Mouse (Mus musculus) C2C12 (cell line): ENCODE measurements around the gene Kif14. TPM values are rescaled to one million over a fixed set of nuclear protein-coding genes. Genes with fewer than 3 reads are reported as not detected.
A peak's percentile ranks its signal among the peaks of the same experiment; 100 is the strongest.

ENCODE experiments used
- H3K27me3 ChIP-seq: one replicate; pipeline ENCODE4 v1.6.1; 2011; ENCODE audit not compliant: control insufficient read depth, insufficient read depth, insufficient read length
- H3K36me3 ChIP-seq: one replicate; pipeline ENCODE4 v1.6.1; 2011; ENCODE audit not compliant: control insufficient read depth, insufficient read depth
- H3K4me3 ChIP-seq: one replicate; pipeline ENCODE4 v1.5.1; 2011; ENCODE audit warnings: mild to moderate bottlenecking, control low read depth; ENCODE audit not compliant: poor library complexity, insufficient read depth, severe bottlenecking
- H3K79me2 ChIP-seq: one replicate; pipeline ENCODE4 v1.6.1; 2011; ENCODE audit not compliant: control insufficient read depth, insufficient read depth
- H3K79me3 ChIP-seq: one replicate; pipeline ENCODE4 v1.6.1; 2011; ENCODE audit warnings: low read depth, control low read depth
- H3ac ChIP-seq: one replicate; pipeline ENCODE3; 2011; ENCODE audit warnings: low read depth; ENCODE audit not compliant: control insufficient read depth, insufficient read length
- CEBPB ChIP-seq: IDR thresholded peaks from one replicate; pipeline ENCODE4 v1.6.1; 2011; ENCODE audit warnings: low read depth, mild to moderate bottlenecking, control low read depth, moderate library complexity
- CTCF ChIP-seq: IDR thresholded peaks from one replicate; pipeline ENCODE4 v1.5.1; 2011; ENCODE audit not compliant: control insufficient read depth, insufficient read depth, insufficient read length
- FOSL1 ChIP-seq: IDR thresholded peaks from one replicate; pipeline ENCODE4 v1.8.0; 2011; ENCODE audit warnings: mild to moderate bottlenecking, low read length; ENCODE audit not compliant: poor library complexity, insufficient read depth, severe bottlenecking
- MAX ChIP-seq: IDR thresholded peaks from one replicate; pipeline ENCODE4 v1.6.1; 2011; ENCODE audit warnings: mild to moderate bottlenecking, control low read depth
- MYOD1 ChIP-seq: IDR thresholded peaks from one replicate; pipeline ENCODE4 v1.6.1; 2011; ENCODE audit warnings: low read depth; ENCODE audit not compliant: control insufficient read depth, insufficient read length
- MYOG ChIP-seq: IDR thresholded peaks from one replicate; pipeline ENCODE4 v1.6.1; 2011; ENCODE audit not compliant: control insufficient read depth, insufficient read length; ENCODE audit errors: extremely low read depth
- USF1 ChIP-seq: IDR thresholded peaks from one replicate; pipeline ENCODE4 v1.6.1; 2011; ENCODE audit warnings: low read depth, mild to moderate bottlenecking, control low read depth, moderate library complexity
- polyA plus RNA-seq: library from polyadenylated mRNA; unstranded; fragments of >200 nt; fragmentation: generic; extraction: Trizol; gene quantifications from one replicate; pipeline ENCODE4 v1.2.1, GENCODE M21; 2012; ENCODE audit warnings: missing spikeins

Kif14 gene
- polyA plus RNA-seq, 1 experiment, result 2.8 TPM

- Histone ChIP-seq H3K4me3 (no peak overlapping the region), H3K79me2 (no peaks in the 10 kb centered on the region), H3K36me3 (no peaks in the 10 kb centered on the region), H3K27me3 (no peaks in the 10 kb centered on the region), H3K79me3 (no peaks in the 10 kb centered on the region), H3ac (no peak overlapping the region)
- TF ChIP-seq MAX (no peak), CEBPB (no peak), FOSL1 (no peak), MYOD1 (no peak), MYOG (no peak), CTCF (no peak), USF1 (no peak)
Measured at GRCm38 (mm10) chr1:136458691-136459245, 7.4 kb upstream of the Kif14 start.

DNA sequence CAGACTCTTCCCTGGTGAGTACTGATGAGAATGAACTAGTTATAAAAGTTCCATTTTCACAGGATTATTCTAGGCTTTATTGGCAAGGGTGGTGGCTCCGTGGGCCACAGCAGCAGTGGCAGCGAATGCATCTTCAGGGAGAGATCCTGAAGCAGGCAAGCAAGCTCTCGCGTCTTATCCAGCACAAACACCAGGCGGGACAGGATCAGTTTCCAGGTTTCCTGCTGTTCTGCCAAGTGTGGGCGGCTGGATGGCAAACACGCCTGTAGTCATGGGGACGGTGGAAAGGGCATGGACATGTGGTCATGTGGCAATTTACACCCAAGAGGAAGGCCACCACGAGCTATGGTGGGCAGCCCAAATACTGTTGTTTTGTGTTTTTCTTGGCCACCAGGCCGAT lies 3.7 kb upstream of the Kif14 start:
- Histone ChIP-seq H3K79me3 (peaks cover 5% of the 10 kb centered on the region), H3K36me3 (no peaks in the 10 kb centered on the region), H3K4me3 (no peak overlapping the region), H3K79me2 (peaks cover 14% of the 10 kb centered on the region), H3ac (no peak overlapping the region), H3K27me3 (no peaks in the 10 kb centered on the region)
- TF ChIP-seq USF1 (peak; percentile 54), CTCF (no peak)

DNA sequence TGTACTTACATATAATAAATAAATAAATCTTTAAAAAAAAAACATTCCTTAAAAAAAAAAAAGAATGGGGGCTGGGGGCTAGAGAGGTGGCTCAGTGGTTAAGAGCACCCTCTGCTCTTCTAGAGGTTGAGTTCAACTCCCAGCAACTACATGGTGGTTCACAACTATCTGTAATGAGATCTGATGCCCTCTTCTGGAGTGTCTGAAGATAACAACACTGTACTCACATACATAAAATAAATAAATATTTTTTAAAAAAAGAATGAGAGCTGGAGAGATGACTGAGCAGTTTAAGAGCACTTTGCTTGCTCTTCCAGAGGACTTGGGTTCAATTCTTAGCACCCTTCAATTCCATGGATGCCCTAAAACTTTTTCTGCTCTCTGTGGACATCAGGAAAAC lies 975 bp upstream of the Kif14 start:
- TF ChIP-seq FOSL1 (no peak), MYOG (no peak), MYOD1 (no peak), CEBPB (no peak), MAX (no peak)
- H3ac ChIP-seq, result no peak overlapping the region
- no peak overlapping the region for H3K4me3 ChIP-seq

DNA sequence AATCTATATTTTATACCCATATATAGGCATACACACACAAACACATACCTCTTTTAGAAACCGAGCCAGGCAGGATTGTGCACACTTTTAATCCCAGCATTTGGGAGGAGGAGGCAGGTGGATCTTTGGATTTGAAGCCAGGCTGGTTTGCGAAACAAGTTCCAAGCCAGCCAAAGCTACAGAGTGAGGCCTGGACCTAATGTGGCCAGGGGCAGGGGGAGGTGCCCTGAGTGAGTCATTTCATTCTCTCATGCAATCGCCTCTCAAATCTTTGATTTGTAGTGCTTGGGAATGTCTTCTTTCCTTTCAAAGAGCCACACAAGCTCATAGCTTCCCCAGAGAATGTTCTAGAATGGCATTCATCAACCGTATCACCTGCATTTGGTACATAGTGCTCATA lies 3.3 kb downstream of the Kif14 start:
- H3K4me3 ChIP-seq, result no peak overlapping the region
- peak; percentile 27 for TF ChIP-seq CEBPB
- TF ChIP-seq CTCF, result no peak
- no peak overlapping the region for H3ac ChIP-seq
- peaks cover 52% of the 10 kb centered on the region for H3K36me3 ChIP-seq
- no peaks in the 10 kb centered on the region for H3K27me3 ChIP-seq
- peaks cover 44% of the 10 kb centered on the region for H3K79me2 ChIP-seq
- H3K79me3 ChIP-seq, result peaks cover 13% of the 10 kb centered on the region

More for the DNA sequence above, 975 bp upstream of the Kif14 start:
- Histone ChIP-seq H3K79me2 (peaks cover 31% of the 10 kb centered on the region), H3K79me3 (peaks cover 8% of the 10 kb centered on the region), H3K36me3 (peaks cover 22% of the 10 kb centered on the region), H3K27me3 (no peaks in the 10 kb centered on the region)

- no peak overlapping the region for H3ac ChIP-seq
- peaks cover 13% of the 10 kb centered on the region for H3K79me3 ChIP-seq
- H3K27me3 ChIP-seq, result no peaks in the 10 kb centered on the region
- H3K36me3 ChIP-seq, result peaks cover 59% of the 10 kb centered on the region
- TF ChIP-seq MYOD1 (no peak), CTCF (no peak), USF1 (no peak), MYOG (no peak), FOSL1 (no peak), MAX (no peak)
- H3K4me3 ChIP-seq, result no peak overlapping the region
- H3K79me2 ChIP-seq, result peaks cover 44% of the 10 kb centered on the region
Measured at GRCm38 (mm10) chr1:136470471-136470870, 4.3 kb downstream of the Kif14 start.

DNA sequence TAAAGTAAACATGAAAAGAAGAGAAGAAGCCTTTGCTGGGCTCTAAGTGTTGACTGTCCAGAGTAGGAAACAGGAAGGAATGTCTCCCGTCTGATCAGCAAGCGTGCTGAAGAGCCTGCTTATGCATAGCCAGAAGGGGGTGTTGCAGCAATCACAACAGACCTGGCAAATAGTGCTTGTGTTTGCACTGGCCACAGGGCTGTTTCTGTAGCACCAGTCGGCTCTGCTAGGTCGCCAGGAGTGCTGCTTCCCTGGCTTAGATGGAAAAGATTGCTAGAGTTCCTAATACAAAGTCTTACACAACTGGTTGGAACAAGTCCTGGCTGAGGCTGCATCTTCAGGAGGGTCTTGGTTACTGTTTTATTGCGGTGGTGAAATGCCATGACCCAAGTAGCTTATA lies 25.5 kb downstream of the Kif14 start:
- no peaks in the 10 kb centered on the region for H3K79me2 ChIP-seq
- H3ac ChIP-seq, result no peak overlapping the region
- TF ChIP-seq USF1 (no peak), MYOD1 (no peak), FOSL1 (no peak), CEBPB (no peak), MAX (no peak), CTCF (no peak), MYOG (no peak)
- H3K36me3 ChIP-seq, result peaks cover 88% of the 10 kb centered on the region
- no peaks in the 10 kb centered on the region for H3K79me3 ChIP-seq
- H3K4me3 ChIP-seq, result no peak overlapping the region
- H3K27me3 ChIP-seq, result no peaks in the 10 kb centered on the region
